Mouse (Mus musculus): ENCODE data around the gene Tex22. TPM values are rescaled to one million over a fixed set of nuclear protein-coding genes. Genes with fewer than 3 reads are reported as not detected.

The Tex22 gene
- polyA plus RNA-seq, 1 experiment from 2014 or later: not detected

GRCm38 (mm10) chr12:113090053-113090452 lies 15.8 kb downstream of the Tex22 start:
- Histone ChIP-seq H3K4me2 (no peak overlapping the region), H3K9me3 (ENCODE audit: low read depth, low read length) (no peaks in the 10 kb centered on the region), H3K27ac (ENCODE audit: low read depth) (no peak overlapping the region), H3K36me3 (ENCODE audit: insufficient read depth) (no peaks in the 10 kb centered on the region), H3K4me1 (ENCODE audit: insufficient read depth) (no peaks in the 10 kb centered on the region), H3K9ac (no peak overlapping the region), H3K4me3 (ENCODE audit: low read depth, low read length) (no peak overlapping the region), H3K27me3 (ENCODE audit: insufficient read depth, low read length) (no peaks in the 10 kb centered on the region)
- TF ChIP-seq CTCF (IDR thresholded peaks at IDR 0.05; ENCODE audit: low read depth): no peak
- no peak for ATAC-seq (ENCODE audit: insufficient read depth)
- WGBS: 78% methylated on average over 17 of the region's 17 CpGs
- no peak for DNase-seq

GRCm38 (mm10) chr12:113097040-113097439 lies 22.7 kb downstream of the Tex22 start:
- no peak overlapping the region; the same call in 1 of the 2 replicates for H3K4me3 ChIP-seq (ENCODE audit: low read depth, low read length)

GRCm38 (mm10) chr12:113097749-113098281 lies 23.5 kb downstream of the Tex22 start, which contains the start of gene Mta1:
TSS of gene Mta1 (plus strand) at chr12:113098278.
- DNase-seq (peak; percentile 82), ATAC-seq (ENCODE audit: insufficient read depth) (peak; percentile 76)
- Histone ChIP-seq H3K27ac (ENCODE audit: low read depth) (peak within 1 kb of the TSS; percentile 86), H3K27me3 (ENCODE audit: insufficient read depth, low read length) (no peaks in the 10 kb centered on the region), H3K9ac (peak within 1 kb of the TSS; percentile 100), H3K4me2 (peak within 1 kb of the TSS; percentile 90), H3K9me3 (ENCODE audit: low read depth, low read length) (no peaks in the 10 kb centered on the region), H3K4me3 (ENCODE audit: low read depth, low read length) (peak within 1 kb of the TSS; percentile 96), H3K4me1 (ENCODE audit: insufficient read depth) (peaks cover 7% of the 10 kb centered on the region), H3K36me3 (ENCODE audit: insufficient read depth) (peaks cover 8% of the 10 kb centered on the region)
- TF ChIP-seq CTCF (IDR thresholded peaks at IDR 0.05; ENCODE audit: low read depth): no peak
- 2% methylated on average over 16 of the region's 53 CpGs for WGBS

More at GRCm38 (mm10) chr12:113097040-113097439, 22.7 kb downstream of the Tex22 start:
- no peak for DNase-seq
- no peak for TF ChIP-seq CTCF (IDR thresholded peaks at IDR 0.05; ENCODE audit: low read depth)
- Histone ChIP-seq H3K4me2 (peak overlapping the region; percentile 90), H3K27ac (ENCODE audit: low read depth) (no peak overlapping the region), H3K4me1 (ENCODE audit: insufficient read depth) (peaks cover 7% of the 10 kb centered on the region), H3K9ac (peak overlapping the region; percentile 100), H3K9me3 (ENCODE audit: low read depth, low read length) (no peaks in the 10 kb centered on the region), H3K27me3 (ENCODE audit: insufficient read depth, low read length) (no peaks in the 10 kb centered on the region), H3K36me3 (ENCODE audit: insufficient read depth) (peaks cover 6% of the 10 kb centered on the region)
- WGBS: 81% methylated on average over 5 of the region's 5 CpGs
- peak; percentile 5; the same call in 1 of the 2 replicates for ATAC-seq (ENCODE audit: insufficient read depth)

GRCm38 (mm10) chr12:113098530-113099151 lies 24.3 kb downstream of the Tex22 start:
- peaks cover 11% of the 10 kb centered on the region for H3K36me3 ChIP-seq (ENCODE audit: insufficient read depth)
- peak; percentile 27 for DNase-seq
- TF ChIP-seq CTCF (IDR thresholded peaks at IDR 0.05; ENCODE audit: low read depth): no peak
- H3K4me3 ChIP-seq (ENCODE audit: low read depth, low read length): peak overlapping the region; percentile 96
- H3K9me3 ChIP-seq (ENCODE audit: low read depth, low read length): no peaks in the 10 kb centered on the region
- ATAC-seq (ENCODE audit: insufficient read depth): peak; percentile 4; the same call in 1 of the 2 replicates
- H3K27ac ChIP-seq (ENCODE audit: low read depth): peak overlapping the region; percentile 86
- H3K9ac ChIP-seq: peak overlapping the region; percentile 100
- WGBS: under 1% methylated on average over 39 of the region's 60 CpGs
- no peaks in the 10 kb centered on the region for H3K27me3 ChIP-seq (ENCODE audit: insufficient read depth, low read length)
- peaks cover 7% of the 10 kb centered on the region for H3K4me1 ChIP-seq (ENCODE audit: insufficient read depth)
- H3K4me2 ChIP-seq: peak overlapping the region; percentile 90

GRCm38 (mm10) chr12:113099470-113100237 lies 25.4 kb downstream of the Tex22 start:
- Histone ChIP-seq H3K27me3 (ENCODE audit: insufficient read depth, low read length) (no peaks in the 10 kb centered on the region), H3K4me3 (ENCODE audit: low read depth, low read length) (peak overlapping the region; percentile 96), H3K36me3 (ENCODE audit: insufficient read depth) (peaks cover 14% of the 10 kb centered on the region), H3K9ac (peak overlapping the region; percentile 100), H3K9me3 (ENCODE audit: low read depth, low read length) (no peaks in the 10 kb centered on the region), H3K4me1 (ENCODE audit: insufficient read depth) (peaks cover 7% of the 10 kb centered on the region), H3K27ac (ENCODE audit: low read depth) (peak overlapping the region; percentile 15; the same call in 1 of the 2 replicates), H3K4me2 (peak overlapping the region; percentile 90)
- ATAC-seq (ENCODE audit: insufficient read depth): no peak
- no peak for DNase-seq
- TF ChIP-seq CTCF (IDR thresholded peaks at IDR 0.05; ENCODE audit: low read depth): no peak
- 23% methylated on average over 6 of the region's 6 CpGs for WGBS

- no peak for TF ChIP-seq CTCF (IDR thresholded peaks at IDR 0.05; ENCODE audit: low read depth)
- H3K4me2 ChIP-seq: peak overlapping the region; percentile 90; the same call in 1 of the 2 replicates
- 69% methylated on average over 5 of the region's 5 CpGs for WGBS
- no peaks in the 10 kb centered on the region for H3K27me3 ChIP-seq (ENCODE audit: insufficient read depth, low read length)
- H3K9ac ChIP-seq: peak overlapping the region; percentile 15; the same call in 1 of the 2 replicates
- H3K36me3 ChIP-seq (ENCODE audit: insufficient read depth): peaks cover 14% of the 10 kb centered on the region
- H3K27ac ChIP-seq (ENCODE audit: low read depth): no peak overlapping the region; the same call in 1 of the 2 replicates
- no peaks in the 10 kb centered on the region for H3K9me3 ChIP-seq (ENCODE audit: low read depth, low read length)
- ATAC-seq (ENCODE audit: insufficient read depth): no peak
- no peak for DNase-seq
- peaks cover 7% of the 10 kb centered on the region for H3K4me1 ChIP-seq (ENCODE audit: insufficient read depth)
- peak overlapping the region; percentile 96; the same call in 1 of the 2 replicates for H3K4me3 ChIP-seq (ENCODE audit: low read depth, low read length)
Measured at GRCm38 (mm10) chr12:113100448-113101076, 26.3 kb downstream of the Tex22 start.

Measured in lung, embryonic 14.5 days (tissue).